Mouse (Mus musculus): ENCODE measurements at regions not wholly inside any gene's neighbourhood (a gene's known extent, or its start where the extent isn't known, plus 50 kb on each side); places are given as distances from the start of the nearest gene placed in this dataset.

GRCm38 (mm10) chr9:49175586-49176286 is 74.6 kb upstream of the Gm4894 start:
- intact Hi-C loops (cut with DNase I) = no loop called here
- DNase-seq = no peak

GRCm38 (mm10) chr9:49178561-49178960 is 71.8 kb upstream of the Gm4894 start:
- peak in 1 of 2 experiments; percentile 2 for DNase-seq
- intact Hi-C loops (cut with DNase I) = no loop called here

- DNase-seq = no peak
- intact Hi-C loops (cut with DNase I) = no loop called here
Measured at GRCm38 (mm10) chr9:49184786-49185185, 65.5 kb upstream of the Gm4894 start.

GRCm38 (mm10) chr9:49189426-49189825 is 60.9 kb upstream of the Gm4894 start:
- intact Hi-C loops (cut with DNase I) = no loop called here
- no peak for DNase-seq

- intact Hi-C loops (cut with DNase I) = no loop called here
- no peak for DNase-seq
Measured at GRCm38 (mm10) chr9:49192776-49193175, 57.6 kb upstream of the Gm4894 start.

Data from heart, postnatal 14 days (tissue).